Mouse (Mus musculus): ENCODE measurements at regions not wholly inside any gene's neighbourhood (a gene's known extent, or its start where the extent isn't known, plus 50 kb on each side); places are given as distances from the start of the nearest gene placed in this dataset.

GRCm38 (mm10) chrX:24062389-24062788 lies 103.7 kb upstream of the Gm4985 start:
- DNase-seq (ENCODE audit: low read depth, low spot score), result no peak
- Histone ChIP-seq H3K27me3 (ENCODE audit: control insufficient read depth in 1 of 2, insufficient read depth in 2 of 2, low read length in 2 of 2) (no peaks in the 10 kb centered on the region), H3K9me3 (replicated peaks; ENCODE audit: insufficient read depth, low read length) (no peaks in the 10 kb centered on the region), H3K9ac (ENCODE audit: control insufficient read depth, low read depth, low read length, poor library complexity, severe bottlenecking) (no peak overlapping the region), H3K27ac (ENCODE audit: control insufficient read depth, low read depth, low read length) (no peak overlapping the region), H3K4me3 (ENCODE audit: control insufficient read depth in 1 of 2, insufficient read depth in 1 of 2, low read depth in 2 of 2, low read length in 2 of 2) (no peak overlapping the region), H3K36me3 (ENCODE audit: control insufficient read depth in 1 of 2, insufficient read depth in 2 of 2, low read length in 2 of 2) (no peaks in the 10 kb centered on the region), H3K79me2 (ENCODE audit: control insufficient read depth, insufficient read depth, low read length, poor library complexity) (no peaks in the 10 kb centered on the region), H3K4me1 (ENCODE audit: control insufficient read depth in 1 of 2, insufficient read depth in 2 of 2, low read length in 2 of 2) (no peaks in the 10 kb centered on the region)
- TF ChIP-seq TBP (IDR thresholded peaks at IDR 0.05; ENCODE audit: low read depth, low read length), result no peak
- TF ChIP-seq POLR2AphosphoS2 (IDR thresholded peaks at IDR 0.05; ENCODE audit: low read length), result no peak
- no peak for TF ChIP-seq TCF12 (IDR thresholded peaks at IDR 0.05; ENCODE audit: low read depth, low read length)
- TF ChIP-seq CHD2 (IDR thresholded peaks at IDR 0.05; ENCODE audit: low read length), result no peak
- no peak for TF ChIP-seq JUND (IDR thresholded peaks at IDR 0.05; ENCODE audit: low read depth, low read length)
- no peak for TF ChIP-seq ZNF384 (IDR thresholded peaks at IDR 0.05; ENCODE audit: low read depth, low read length)
- no peak for TF ChIP-seq POLR2AphosphoS5 (IDR thresholded peaks at IDR 0.05; ENCODE audit: borderline replicate concordance, low read depth, low read length)
- no peak for TF ChIP-seq ZC3H11A (IDR thresholded peaks at IDR 0.05; ENCODE audit: low read depth, low read length)
- TF ChIP-seq CHD1 (IDR thresholded peaks at IDR 0.05; ENCODE audit: low read depth, low read length), result no peak
- no peak for TF ChIP-seq MYC (IDR thresholded peaks at IDR 0.05; ENCODE audit: low read depth, low read length)
- TF ChIP-seq ZKSCAN1 (IDR thresholded peaks at IDR 0.05; ENCODE audit: low read depth, low read length), result no peak
- no peak for TF ChIP-seq CTCF (IDR thresholded peaks at IDR 0.05 in 2 of 3, conservative IDR thresholded peaks at IDR 0.05 in 1 of 3; ENCODE audit: control insufficient read depth in 1 of 3, insufficient read depth in 1 of 3, low read depth in 2 of 3, low read length in 3 of 3, poor library complexity in 1 of 3, severe bottlenecking in 1 of 3)
- TF ChIP-seq ETS1 (IDR thresholded peaks at IDR 0.05; ENCODE audit: low read depth, low read length), result no peak
- no peak for TF ChIP-seq E2F4 (IDR thresholded peaks at IDR 0.05; ENCODE audit: borderline replicate concordance, low read depth, low read length)
- no peak for TF ChIP-seq UBTF (IDR thresholded peaks at IDR 0.05; ENCODE audit: borderline replicate concordance, insufficient read depth, low read depth, low read length)
- TF ChIP-seq MYB (IDR thresholded peaks at IDR 0.05; ENCODE audit: low read depth, low read length), result no peak
- TF ChIP-seq MAFK (IDR thresholded peaks at IDR 0.05; ENCODE audit: borderline replicate concordance, low read depth, low read length), result no peak
- TF ChIP-seq EP300 (IDR thresholded peaks at IDR 0.05; ENCODE audit: low read depth in 1 of 2, low read length in 2 of 2), result no peak

DNA sequence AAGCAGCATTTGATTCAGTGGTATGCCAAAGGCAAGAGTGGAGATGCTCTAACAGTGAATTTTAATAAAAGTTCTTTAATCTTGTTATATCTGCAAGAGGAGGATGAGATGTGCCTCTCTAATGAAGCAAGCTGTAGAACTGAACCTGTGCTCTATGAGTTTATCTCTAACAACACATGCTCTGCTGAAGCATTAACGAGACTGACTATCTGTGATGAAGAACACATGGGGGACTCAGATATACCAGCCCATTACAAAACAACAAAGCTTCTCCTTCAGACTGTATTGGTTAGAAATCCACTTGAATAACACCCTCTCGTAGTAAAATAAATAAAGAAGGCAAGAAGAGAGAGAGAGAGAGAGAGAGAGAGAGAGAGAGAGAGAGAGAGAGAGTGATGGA lies 53.4 kb upstream of the Gm4985 start:
- H3K9ac ChIP-seq (ENCODE audit: control insufficient read depth, low read depth, low read length, poor library complexity, severe bottlenecking), result no peak overlapping the region
- H3K36me3 ChIP-seq (ENCODE audit: control insufficient read depth in 1 of 2, insufficient read depth in 2 of 2, low read length in 2 of 2), result no peaks in the 10 kb centered on the region
- no peak overlapping the region for H3K4me3 ChIP-seq (ENCODE audit: control insufficient read depth in 1 of 2, insufficient read depth in 1 of 2, low read depth in 2 of 2, low read length in 2 of 2)
- H3K9me3 ChIP-seq (replicated peaks; ENCODE audit: insufficient read depth, low read length), result no peaks in the 10 kb centered on the region
- no peaks in the 10 kb centered on the region for H3K4me1 ChIP-seq (ENCODE audit: control insufficient read depth in 1 of 2, insufficient read depth in 2 of 2, low read length in 2 of 2)
- H3K27me3 ChIP-seq (ENCODE audit: control insufficient read depth in 1 of 2, insufficient read depth in 2 of 2, low read length in 2 of 2), result no peaks in the 10 kb centered on the region
- TF ChIP-seq GATA1 (IDR thresholded peaks at IDR 0.05; ENCODE audit: low read depth, low read length) (0 out of 2 replicates have a peak, but pooled peaks have one; percentile 19), TCF12 (IDR thresholded peaks at IDR 0.05; ENCODE audit: low read depth, low read length) (peak; percentile 78; the same call in 1 of the 2 replicates), POLR2A (IDR thresholded peaks at IDR 0.05; ENCODE audit: control insufficient read depth in 1 of 2, insufficient read depth in 1 of 2, low read depth in 1 of 2, low read length in 2 of 2, poor library complexity in 1 of 2) (no peak), EP300 (IDR thresholded peaks at IDR 0.05; ENCODE audit: low read depth in 1 of 2, low read length in 2 of 2) (peak; percentile 60 to 70), UBTF (IDR thresholded peaks at IDR 0.05; ENCODE audit: borderline replicate concordance, insufficient read depth, low read depth, low read length) (no peak), USF1 (IDR thresholded peaks at IDR 0.05; ENCODE audit: low read depth, low read length) (no peak), ETS1 (IDR thresholded peaks at IDR 0.05; ENCODE audit: low read depth, low read length) (peak; percentile 7; the same call in 1 of the 2 replicates)
- peak; percentile 16 for DNase-seq (ENCODE audit: low read depth, low spot score)
- H3K79me2 ChIP-seq (ENCODE audit: control insufficient read depth, insufficient read depth, low read length, poor library complexity), result no peaks in the 10 kb centered on the region
- no peak overlapping the region for H3K27ac ChIP-seq (ENCODE audit: control insufficient read depth, low read depth, low read length)

Data from MEL (cell line).